Comparison of ENCODE assay signal across 13 mouse cellular contexts in the genomic region with DNA sequence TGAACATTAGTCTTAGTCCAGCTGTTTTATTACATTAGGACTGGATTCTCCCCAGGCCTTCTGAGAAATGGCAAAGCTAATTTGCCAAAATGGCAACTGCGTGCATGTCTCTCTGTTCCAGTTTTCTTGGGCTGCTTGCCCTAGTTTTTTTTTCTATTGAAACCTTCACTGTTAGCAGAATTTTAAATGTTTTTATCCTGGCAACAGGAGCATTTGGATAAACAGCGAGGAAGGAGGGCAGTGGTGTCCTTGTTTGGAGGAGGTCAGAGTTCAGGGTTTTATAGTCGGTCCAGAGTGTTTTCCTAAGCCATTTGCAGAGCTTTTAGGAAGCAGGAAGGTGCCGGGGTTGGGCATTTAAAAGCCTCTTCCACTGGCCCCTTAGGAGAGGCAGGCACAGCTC. TPM values are rescaled to one million over a fixed set of nuclear protein-coding genes. Genes with fewer than 3 reads are reported as not detected.
DNase-seq lines count a peak whose midpoint lies in the region; ATAC-seq and TF ChIP-seq lines count a peak whose summit lies in the region.
"Had no signal": no experiment of that assay in that cellular context is flagged by ENCODE, and none has a peak within 500 bp of the region (broad histone marks: within the 10 kb centered on the region; RNA-seq: fewer than 3 reads in every experiment).

No protein-coding gene starts in this region.

- H3K9me3 ChIP-seq in midbrain, postnatal 0 days (ENCODE audit: low read length): no peaks in the 10 kb centered on the region
- H3K9me3 ChIP-seq in midbrain, embryonic 11.5 days (ENCODE audit: control insufficient read depth, low read length): no peaks in the 10 kb centered on the region
- no peaks in the 10 kb centered on the region for H3K9me3 ChIP-seq in hindbrain, embryonic 14.5 days (ENCODE audit: control insufficient read depth, low read length)
- H3K9me3 ChIP-seq: heart, embryonic 15.5 days; midbrain, embryonic 10.5 days had no signal

- no peak overlapping the region; the same call in 1 of the 2 replicates for H3K27ac ChIP-seq in heart, adult 2 months
- H3K27ac ChIP-seq in midbrain, postnatal 0 days (ENCODE audit: low read depth, low read length): peak overlapping the region; percentile 1; the same call in 1 of the 2 replicates
- H3K27ac ChIP-seq in midbrain, embryonic 11.5 days (ENCODE audit: low read depth, low read length): no peak overlapping the region
- H3K27ac ChIP-seq in hindbrain, embryonic 14.5 days: peak overlapping the region; percentile 65
- H3K27ac ChIP-seq: heart, embryonic 15.5 days had no signal

- TF ChIP-seq EP300 in heart, adult 2 months (IDR thresholded peaks at IDR 0.05; ENCODE audit: insufficient read depth, low read depth, low read length): no peak

- H3K4me1 ChIP-seq in heart, adult 2 months (ENCODE audit: control insufficient read depth, insufficient read depth, low read length): peaks cover 19% of the 10 kb centered on the region
- no peaks in the 10 kb centered on the region for H3K4me1 ChIP-seq in midbrain, postnatal 0 days (ENCODE audit: insufficient read depth, low read length)
- peaks cover 20% of the 10 kb centered on the region for H3K4me1 ChIP-seq in midbrain, embryonic 11.5 days (ENCODE audit: control insufficient read depth, insufficient read depth, low read length)
- peaks cover 41% of the 10 kb centered on the region for H3K4me1 ChIP-seq in hindbrain, embryonic 14.5 days (replicated peaks; ENCODE audit: control insufficient read depth, insufficient read depth, low read length)

- DNase-seq in heart, adult 2 months: peak; percentile 26 to 44
- DNase-seq in heart, postnatal 25 days (ENCODE audit: low spot score): no peak
- peak; percentile 35 for DNase-seq in midbrain, postnatal 0 days (ENCODE audit: low spot score)
- no peak for DNase-seq in midbrain, embryonic 11.5 days (ENCODE audit: low spot score, missing footprints)
- DNase-seq in hindbrain, embryonic 14.5 days (ENCODE audit: low spot score): no peak
- DNase-seq in yolk sac, embryonic 10.5 days (ENCODE audit: low spot score): peak; percentile 51
- DNase-seq in gastrocnemius, postnatal 4 days (ENCODE audit: low spot score in 2 of 2): no peak

- no peak overlapping the region for H3K4me2 ChIP-seq in midbrain, postnatal 0 days (ENCODE audit: low read depth, low read length, poor library complexity, severe bottlenecking)
- no peak overlapping the region for H3K4me2 ChIP-seq in midbrain, embryonic 11.5 days
- no peak overlapping the region for H3K4me2 ChIP-seq in hindbrain, embryonic 14.5 days (replicated peaks)
- H3K4me2 ChIP-seq: heart, embryonic 15.5 days had no signal

- peaks cover 3% of the 10 kb centered on the region for H3K36me3 ChIP-seq in heart, adult 2 months (ENCODE audit: control insufficient read depth, insufficient read depth, low read length)
- no peaks in the 10 kb centered on the region for H3K36me3 ChIP-seq in midbrain, postnatal 0 days (ENCODE audit: insufficient read depth, low read length)
- no peaks in the 10 kb centered on the region for H3K36me3 ChIP-seq in midbrain, embryonic 11.5 days (ENCODE audit: control insufficient read depth, insufficient read depth, low read length)
- H3K36me3 ChIP-seq in hindbrain, embryonic 14.5 days (replicated peaks; ENCODE audit: control insufficient read depth, insufficient read depth): no peaks in the 10 kb centered on the region
- H3K36me3 ChIP-seq: heart, embryonic 15.5 days had no signal

- TF ChIP-seq POLR2A in heart, adult 2 months (IDR thresholded peaks at IDR 0.05; ENCODE audit: insufficient read depth, low read depth, low read length): no peak

- 43% methylated on average over 4 of the region's 4 CpGs for WGBS in heart, adult 2 months
- 40% methylated on average over 4 of the region's 4 CpGs for WGBS in midbrain, postnatal 0 days
- 41% methylated on average over 4 of the region's 4 CpGs for WGBS in midbrain, embryonic 11.5 days
- 39% methylated on average over 4 of the region's 4 CpGs for WGBS in hindbrain, embryonic 14.5 days

- ATAC-seq in midbrain, postnatal 0 days (ENCODE audit: low FRiP score): no peak
- no peak for ATAC-seq in midbrain, embryonic 11.5 days (ENCODE audit: low FRiP score)
- ATAC-seq in hindbrain, embryonic 14.5 days (ENCODE audit: low FRiP score): no peak
- no peak for ATAC-seq in inflammation-experienced regulatory T-cells, adult 6 months

- peaks cover 2% of the 10 kb centered on the region for H3K79me2 ChIP-seq in heart, adult 2 months (replicated peaks; ENCODE audit: control insufficient read depth, insufficient read depth, low read length)

- H3K27me3 ChIP-seq in heart, adult 2 months (ENCODE audit: control insufficient read depth, insufficient read depth, low read length): no peaks in the 10 kb centered on the region
- H3K27me3 ChIP-seq in midbrain, postnatal 0 days (ENCODE audit: insufficient read depth, low read length): no peaks in the 10 kb centered on the region
- no peaks in the 10 kb centered on the region for H3K27me3 ChIP-seq in midbrain, embryonic 11.5 days (ENCODE audit: control insufficient read depth, insufficient read depth, low read length)
- H3K27me3 ChIP-seq in hindbrain, embryonic 14.5 days (ENCODE audit: control insufficient read depth, insufficient read depth, low read length): no peaks in the 10 kb centered on the region
- H3K27me3 ChIP-seq: heart, embryonic 15.5 days had no signal

- intact Hi-C loops in heart, adult 2 months (cut with DNase I): no loop called here
- intact Hi-C loops in heart, postnatal 25 days (cut with DNase I): no loop called here

- no peak overlapping the region for H3K9ac ChIP-seq in heart, adult 2 months (ENCODE audit: low read depth, low read length)
- H3K9ac ChIP-seq in midbrain, postnatal 0 days (replicated peaks; ENCODE audit: low read length, poor library complexity, severe bottlenecking): no peak overlapping the region
- no peak overlapping the region for H3K9ac ChIP-seq in midbrain, embryonic 11.5 days (ENCODE audit: low read length)
- H3K9ac ChIP-seq in hindbrain, embryonic 14.5 days: no peak overlapping the region
- H3K9ac ChIP-seq: heart, embryonic 15.5 days had no signal

- H3K4me3 ChIP-seq in heart, adult 2 months: no peak overlapping the region
- no peak overlapping the region for H3K4me3 ChIP-seq in midbrain, postnatal 0 days (ENCODE audit: low read depth, low read length)
- no peak overlapping the region for H3K4me3 ChIP-seq in midbrain, embryonic 11.5 days (ENCODE audit: low read depth, low read length)
- H3K4me3 ChIP-seq in hindbrain, embryonic 14.5 days (replicated peaks; ENCODE audit: low read length): no peak overlapping the region
- H3K4me3 ChIP-seq: heart, embryonic 15.5 days; midbrain, embryonic 10.5 days had no signal

- no peak for TF ChIP-seq CTCF in heart, adult 2 months (IDR thresholded peaks at IDR 0.05)
- no peak for TF ChIP-seq CTCF in midbrain, postnatal 0 days (IDR thresholded peaks at IDR 0.05)

RNA-seq across cellular contexts. Expression of a gene that starts 18.4 kb away (rescaled TPM):
- total RNA-seq in heart, adult 2 months (2021): 10 to 100 TPM; 13.1 to 26.9 TPM
- polyA plus RNA-seq in heart, adult 2 months (2012; rRNA removed): 17.9 and 32.1 TPM in 2 replicates
- 10 to 100 TPM; 15.0 to 26.5 TPM for total RNA-seq in heart, postnatal 25 days (2021)
- 37.1 and 51.6 TPM in 2 replicates for total RNA-seq in midbrain, postnatal 0 days (2014; rRNA removed)
- 22.4 and 24.8 TPM in 2 replicates for polyA plus RNA-seq in midbrain, postnatal 0 days (2015; fragmentation: Nextera tagmentation; extraction: Ambion mirVana)
- polyA plus RNA-seq in midbrain, embryonic 11.5 days (2014; fragmentation: Nextera tagmentation; extraction: Ambion mirVana): 48.8 and 53.4 TPM in 2 replicates
- polyA plus RNA-seq in hindbrain, embryonic 14.5 days (2014; fragmentation: Nextera tagmentation; extraction: Ambion mirVana): 37.8 and 50.5 TPM in 2 replicates
- polyA plus RNA-seq in inflammation-experienced regulatory T-cells, adult 6 months (2017; shearing (Covaris generic)): 10 to 100 TPM; 35.0 to 37.5 (median 36.2) TPM
- total RNA-seq in gastrocnemius, postnatal 4 days (2021): 10 to 100 TPM; 15.6 to 17.4 TPM

RNA-seq across cellular contexts. Expression of a gene that starts 23.3 kb away (rescaled TPM):
- not detected for total RNA-seq in heart, adult 2 months (2021)
- polyA plus RNA-seq in heart, adult 2 months (2012; rRNA removed): not detected in 2 replicates
- total RNA-seq in heart, postnatal 25 days (2021): not detected
- total RNA-seq in midbrain, postnatal 0 days (2014; rRNA removed): 0.19 TPM in 1 of 2 replicates, not detected in the other
- polyA plus RNA-seq in midbrain, postnatal 0 days (2015; fragmentation: Nextera tagmentation; extraction: Ambion mirVana): 0.17 and 0.22 TPM in 2 replicates
- polyA plus RNA-seq in midbrain, embryonic 11.5 days (2014; fragmentation: Nextera tagmentation; extraction: Ambion mirVana): 0.14 TPM in 1 of 2 replicates, not detected in the other
- polyA plus RNA-seq in hindbrain, embryonic 14.5 days (2014; fragmentation: Nextera tagmentation; extraction: Ambion mirVana): not detected in 2 replicates
- not detected for polyA plus RNA-seq in inflammation-experienced regulatory T-cells, adult 6 months (2017; shearing (Covaris generic))
- total RNA-seq in gastrocnemius, postnatal 4 days (2021): under 1 TPM in 1 of 2 experiments, not detected in 1; 0.44 TPM
- total RNA-seq: adrenal gland, adult 18-20 months; common myeloid progenitor, adult 5-6 weeks; left cerebral cortex, postnatal 10 days had no signal
- polyA plus RNA-seq: heart, embryonic 15.5 days had no signal

Comparison
In these comparisons a context has a peak if more than half of its experiments do, and no peak if none do; other contexts are left out.
1. DNase-seq: peak in heart, adult 2 months (2 of 2), midbrain, postnatal 0 days (single experiment) and yolk sac, embryonic 10.5 days (single experiment); none in heart, postnatal 25 days (single experiment), midbrain, embryonic 11.5 days (single experiment), hindbrain, embryonic 14.5 days (single experiment) and gastrocnemius, postnatal 4 days (0 of 2).
2. H3K27ac ChIP-seq: peak in midbrain, postnatal 0 days (single experiment) and hindbrain, embryonic 14.5 days (single experiment); none in heart, adult 2 months (single experiment) and midbrain, embryonic 11.5 days (single experiment).